Mouse (Mus musculus) 3T3-L1 (cell line): ENCODE results near the gene Dexi.

Experiments used
- DNase-seq: peaks from one replicate; pipeline ENCODE4 v3.0.0-alpha.2; 2015; ENCODE audit warnings: low read depth, low spot score

Dexi gene

GRCm38 (mm10) chr16:10540763-10541597, 1.9 kb downstream of the Dexi start:
- peak; percentile 29 for DNase-seq

- DNase-seq: no peak
Measured at GRCm38 (mm10) chr16:10536961-10537360, 5.9 kb downstream of the Dexi start.

- no peak for DNase-seq
Measured at GRCm38 (mm10) chr16:10536323-10536722, 6.5 kb downstream of the Dexi start.

- no peak for DNase-seq
Measured at GRCm38 (mm10) chr16:10534567-10534966, 8.3 kb downstream of the Dexi start.

- no peak for DNase-seq
Measured at GRCm38 (mm10) chr16:10533781-10534180, 9.1 kb downstream of the Dexi start.

- no peak for DNase-seq
Measured at GRCm38 (mm10) chr16:10530179-10530578, 12.7 kb downstream of the Dexi start.

- no peak for DNase-seq
Measured at GRCm38 (mm10) chr16:10528382-10528781, 14.5 kb downstream of the Dexi start.

- DNase-seq: no peak
Measured at GRCm38 (mm10) chr16:10527046-10527644, 15.7 kb downstream of the Dexi start.

GRCm38 (mm10) chr16:10525610-10525980, 17.3 kb downstream of the Dexi start:
- DNase-seq: no peak

- DNase-seq: no peak
Measured at GRCm38 (mm10) chr16:10524866-10525609, 17.8 kb downstream of the Dexi start.

- no peak for DNase-seq
Measured at GRCm38 (mm10) chr16:10523650-10524049, 19.2 kb downstream of the Dexi start.

- DNase-seq: peak; percentile 89
Measured at GRCm38 (mm10) chr16:10522811-10523210, 20.0 kb downstream of the Dexi start.

- peak; percentile 95 for DNase-seq
Measured at GRCm38 (mm10) chr16:10520908-10521614, 21.8 kb downstream of the Dexi start.

GRCm38 (mm10) chr16:10518030-10518429, 24.8 kb downstream of the Dexi start:
- DNase-seq: no peak

GRCm38 (mm10) chr16:10515953-10516572, 26.8 kb downstream of the Dexi start:
- DNase-seq: no peak

GRCm38 (mm10) chr16:10511134-10511520, 31.7 kb downstream of the Dexi start:
- no peak for DNase-seq

GRCm38 (mm10) chr16:10510477-10511133, 32.2 kb downstream of the Dexi start:
- peak; percentile 44 for DNase-seq

- no peak for DNase-seq
Measured at GRCm38 (mm10) chr16:10508691-10509090, 34.2 kb downstream of the Dexi start.

- DNase-seq: no peak
Measured at GRCm38 (mm10) chr16:10507445-10507844, 35.4 kb downstream of the Dexi start.

- DNase-seq: no peak
Measured at GRCm38 (mm10) chr16:10503058-10503457, 39.8 kb downstream of the Dexi start.

GRCm38 (mm10) chr16:10501865-10502264, 41.0 kb downstream of the Dexi start:
- DNase-seq: peak; percentile 53
